In the genomic region with DNA sequence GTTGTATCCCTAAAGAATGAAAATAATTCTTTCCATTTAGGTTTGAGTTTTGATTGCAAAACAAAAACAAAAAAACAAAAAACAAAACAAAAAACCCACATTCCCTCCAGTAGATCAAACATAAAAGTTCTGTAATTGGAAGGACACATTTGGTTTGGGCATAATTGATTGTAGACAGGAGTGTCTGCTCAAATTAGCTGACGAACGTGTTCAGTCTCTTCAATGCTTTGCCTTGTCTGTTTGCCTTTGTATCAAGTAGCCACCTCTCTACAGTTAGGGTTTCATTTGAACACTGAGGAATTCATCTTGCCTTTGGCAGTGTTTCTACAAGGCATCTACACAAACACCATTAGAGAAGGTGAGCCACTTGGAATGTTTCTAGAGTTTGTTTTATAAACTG, we compare ENCODE assay signal across 31 mouse cellular contexts.
"Had no signal": no experiment of that assay in that cellular context is flagged by ENCODE, and none has a peak within 500 bp of the region (broad histone marks: within the 10 kb centered on the region; RNA-seq: fewer than 3 reads in every experiment).

No protein-coding gene starts in this region.

- H3K9me3 ChIP-seq: limb, embryonic 10.5 days; limb, embryonic 12.5 days; limb, embryonic 13.5 days; limb, embryonic 15.5 days; liver, embryonic 12.5 days; liver, embryonic 13.5 days; liver, embryonic 15.5 days; lung, embryonic 15.5 days; megakaryocyte, embryonic 14.5 days; midbrain, embryonic 10.5 days; midbrain, embryonic 12.5 days; midbrain, embryonic 13.5 days; midbrain, embryonic 15.5 days had no signal

- ATAC-seq: liver, embryonic 12.5 days; liver, postnatal 0 days; lung, postnatal 0 days; midbrain, embryonic 13.5 days; midbrain, embryonic 15.5 days; midbrain, embryonic 16.5 days had no signal

- H3K27me3 ChIP-seq: limb, embryonic 12.5 days; limb, embryonic 13.5 days; limb, embryonic 15.5 days; liver, embryonic 12.5 days; liver, embryonic 13.5 days; liver, embryonic 15.5 days; lung, embryonic 15.5 days; midbrain, embryonic 12.5 days; midbrain, embryonic 13.5 days; midbrain, embryonic 15.5 days had no signal

- H3K36me3 ChIP-seq: limb, embryonic 10.5 days; limb, embryonic 12.5 days; limb, embryonic 13.5 days; limb, embryonic 15.5 days; liver, embryonic 12.5 days; liver, embryonic 13.5 days; liver, embryonic 15.5 days; lung, embryonic 15.5 days; midbrain, embryonic 10.5 days; midbrain, embryonic 12.5 days; midbrain, embryonic 15.5 days had no signal

- H3K4me3 ChIP-seq: limb, embryonic 10.5 days; limb, embryonic 12.5 days; limb, embryonic 13.5 days; limb, embryonic 15.5 days; liver, embryonic 12.5 days; liver, embryonic 13.5 days; liver, embryonic 15.5 days; lung, embryonic 15.5 days; megakaryocyte, embryonic 14.5 days; midbrain, embryonic 10.5 days; midbrain, embryonic 12.5 days; midbrain, embryonic 13.5 days; midbrain, embryonic 15.5 days; myocyte had no signal

- H3K9ac ChIP-seq: limb, embryonic 12.5 days; limb, embryonic 13.5 days; limb, embryonic 15.5 days; liver, embryonic 12.5 days; liver, embryonic 13.5 days; liver, embryonic 14.5 days; liver, embryonic 15.5 days; liver, postnatal 0 days; lung, embryonic 14.5 days; lung, embryonic 15.5 days; midbrain, embryonic 12.5 days; midbrain, embryonic 13.5 days; midbrain, embryonic 15.5 days had no signal

- H3K27ac ChIP-seq: limb, embryonic 10.5 days; limb, embryonic 12.5 days; limb, embryonic 13.5 days; limb, embryonic 15.5 days; liver, embryonic 12.5 days; liver, embryonic 13.5 days; liver, embryonic 14.5 days; liver, embryonic 15.5 days; lung, embryonic 15.5 days; macrophage; midbrain, embryonic 10.5 days; midbrain, embryonic 12.5 days; midbrain, embryonic 13.5 days; midbrain, embryonic 15.5 days had no signal

- H3K4me1 ChIP-seq: limb, embryonic 10.5 days; limb, embryonic 12.5 days; limb, embryonic 13.5 days; limb, embryonic 15.5 days; liver, embryonic 12.5 days; liver, embryonic 13.5 days; liver, embryonic 15.5 days; lung, embryonic 15.5 days; megakaryocyte, embryonic 14.5 days; midbrain, embryonic 10.5 days; midbrain, embryonic 12.5 days; midbrain, embryonic 15.5 days had no signal

- H3K4me2 ChIP-seq: limb, embryonic 12.5 days; limb, embryonic 13.5 days; limb, embryonic 15.5 days; liver, embryonic 11.5 days; liver, embryonic 12.5 days; liver, embryonic 13.5 days; liver, embryonic 15.5 days; lung, embryonic 14.5 days; lung, embryonic 15.5 days; midbrain, embryonic 11.5 days; midbrain, embryonic 12.5 days; midbrain, embryonic 13.5 days; midbrain, embryonic 15.5 days had no signal

- DNase-seq: left cerebral cortex, postnatal 4 days; liver; liver, embryonic 13.5 days; liver, postnatal 0 days; lung, adult 18-20 months; lung, adult 2 months; lung, embryonic 14.5 days; lung, postnatal 10 days; lung, postnatal 14 days; lung, postnatal 36 days; lung, postnatal 4 days; midbrain, embryonic 14.5 days had no signal
